In the genomic region with DNA sequence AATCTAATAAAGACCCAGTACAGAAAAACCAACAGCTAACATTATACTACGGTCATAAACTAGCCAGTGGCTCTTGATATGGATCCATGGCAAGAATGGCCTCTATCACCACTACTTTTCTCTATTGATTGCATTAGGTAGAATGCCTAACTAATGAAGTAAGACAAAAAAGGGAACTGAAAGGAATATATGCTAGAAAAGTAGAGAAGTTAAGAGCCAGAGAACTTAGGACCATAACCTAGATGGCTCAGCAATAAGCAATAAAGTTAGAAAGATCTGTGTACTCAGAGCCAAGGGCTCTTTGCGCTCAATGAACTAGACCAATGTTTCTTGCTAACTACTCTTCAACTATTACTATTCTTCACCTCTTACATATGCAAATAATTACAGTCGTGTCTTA, we compare ENCODE assay signal across 23 mouse cellular contexts. TPM values are rescaled to one million over a fixed set of nuclear protein-coding genes. Genes with fewer than 3 reads are reported as not detected.
A peak's percentile ranks its signal among the peaks of the same experiment; 100 is the strongest.
DNase-seq lines count a peak whose midpoint lies in the region; ATAC-seq and TF ChIP-seq lines count a peak whose summit lies in the region.
"Had no signal": no experiment of that assay in that cellular context is flagged by ENCODE, and none has a peak within 500 bp of the region (broad histone marks: within the 10 kb centered on the region; RNA-seq: fewer than 3 reads in every experiment).

No protein-coding gene starts in this region.

- TF ChIP-seq EP300 in MEL (IDR thresholded peaks at IDR 0.05; ENCODE audit: low read depth in 1 of 2, low read length in 2 of 2): no peak

- peak; percentile 43 for DNase-seq in A20 (ENCODE audit: low read depth, low spot score)
- DNase-seq in MEL (ENCODE audit: low read depth, low spot score): peak; percentile 19
- DNase-seq in forebrain, embryonic 11.5 days (ENCODE audit: low spot score): no peak
- DNase-seq in adrenal gland, adult (ENCODE audit: inconsistent age in 2 of 2, low spot score in 1 of 2): no peak
- no peak for DNase-seq in heart, postnatal 25 days (ENCODE audit: low spot score)
- DNase-seq in urinary bladder, postnatal 25 days (ENCODE audit: low spot score): no peak
- DNase-seq: adrenal gland, adult 8-10 months; adrenal gland, postnatal 14 days; adrenal gland, postnatal 36 days; cerebellum, adult 11-12 months; cerebellum, adult 2 months; cerebellum, adult 9-10 months; cerebellum, postnatal 14 days; cerebellum, postnatal 36 days had no signal

- H3K4me2 ChIP-seq in forebrain, embryonic 11.5 days (ENCODE audit: low read depth, low read length, severe bottlenecking): no peak overlapping the region
- H3K4me2 ChIP-seq: embryonic facial prominence, embryonic 12.5 days; forebrain, embryonic 12.5 days had no signal

- TF ChIP-seq RAD21 in MEL (IDR thresholded peaks at IDR 0.05; ENCODE audit: low read depth, low read length): no peak

- H3K27ac ChIP-seq in MEL (ENCODE audit: control insufficient read depth, low read depth, low read length): no peak overlapping the region
- H3K27ac ChIP-seq in forebrain, embryonic 11.5 days (ENCODE audit: low read depth, low read length): no peak overlapping the region
- H3K27ac ChIP-seq: embryonic facial prominence, embryonic 10.5 days; embryonic facial prominence, embryonic 12.5 days; forebrain, embryonic 12.5 days had no signal

- H3K9me3 ChIP-seq in MEL (replicated peaks; ENCODE audit: insufficient read depth, low read length): no peaks in the 10 kb centered on the region
- H3K9me3 ChIP-seq in forebrain, embryonic 11.5 days (ENCODE audit: control insufficient read depth, low read length): no peaks in the 10 kb centered on the region
- H3K9me3 ChIP-seq: embryonic facial prominence, embryonic 10.5 days; embryonic facial prominence, embryonic 12.5 days; forebrain, embryonic 12.5 days; G1E had no signal

- H3K9ac ChIP-seq in MEL (ENCODE audit: control insufficient read depth, low read depth, low read length, poor library complexity, severe bottlenecking): no peak overlapping the region
- no peak overlapping the region for H3K9ac ChIP-seq in forebrain, embryonic 11.5 days (ENCODE audit: low read length)
- H3K9ac ChIP-seq: embryonic facial prominence, embryonic 12.5 days; forebrain, embryonic 12.5 days had no signal

- peaks cover 4 to 16% of the 10 kb centered on the region in 2 experiments for H3K4me1 ChIP-seq in MEL (ENCODE audit: control insufficient read depth in 1 of 2, insufficient read depth in 2 of 2, low read length in 2 of 2)
- no peaks in the 10 kb centered on the region for H3K4me1 ChIP-seq in forebrain, embryonic 11.5 days (replicated peaks; ENCODE audit: control insufficient read depth, insufficient read depth, low read length)
- H3K4me1 ChIP-seq: embryonic facial prominence, embryonic 12.5 days; forebrain, embryonic 12.5 days had no signal

- H3K4me3 ChIP-seq in MEL (ENCODE audit: control insufficient read depth in 1 of 2, insufficient read depth in 1 of 2, low read depth in 2 of 2, low read length in 2 of 2): no peak overlapping the region
- H3K4me3 ChIP-seq in forebrain, embryonic 11.5 days (ENCODE audit: low read depth, low read length): no peak overlapping the region
- H3K4me3 ChIP-seq: embryonic facial prominence, embryonic 10.5 days; embryonic facial prominence, embryonic 12.5 days; forebrain, embryonic 12.5 days had no signal

- H3K27me3 ChIP-seq in MEL (ENCODE audit: control insufficient read depth in 1 of 2, insufficient read depth in 2 of 2, low read length in 2 of 2): no peaks in the 10 kb centered on the region
- no peaks in the 10 kb centered on the region for H3K27me3 ChIP-seq in forebrain, embryonic 11.5 days (ENCODE audit: control insufficient read depth, insufficient read depth, low read length)
- H3K27me3 ChIP-seq: embryonic facial prominence, embryonic 12.5 days; forebrain, embryonic 12.5 days; Patski had no signal

- peak; percentile 24; the same call in 1 of the 2 replicates for ATAC-seq in common myeloid progenitor, adult 5-6 weeks (replicated peaks; ENCODE audit: low read depth, poor library complexity, severe bottlenecking)
- 0 out of 2 replicates have a peak, but pooled peaks have one; percentile 13 for ATAC-seq in neutrophil, adult 5-6 weeks (ENCODE audit: extremely low read depth, insufficient number of reproducible peaks, low FRiP score, poor library complexity, severe bottlenecking)
- no peak for ATAC-seq in forebrain, embryonic 11.5 days (replicated peaks; ENCODE audit: low FRiP score)
- ATAC-seq: forebrain, embryonic 14.5 days; forebrain, embryonic 16.5 days; Patski had no signal

- intact Hi-C loops in heart, postnatal 25 days (cut with DNase I): no loop called here

- WGBS in forebrain, embryonic 11.5 days: 91% methylated on average over 3 of the region's 3 CpGs

- no peak for TF ChIP-seq POLR2A in MEL (IDR thresholded peaks at IDR 0.05; ENCODE audit: control insufficient read depth in 1 of 2, insufficient read depth in 1 of 2, low read depth in 1 of 2, low read length in 2 of 2, poor library complexity in 1 of 2)

- H3K79me2 ChIP-seq in MEL (ENCODE audit: control insufficient read depth, insufficient read depth, low read length, poor library complexity): no peaks in the 10 kb centered on the region; the same call in 1 of the 2 replicates

- peaks cover 0 to 27% of the 10 kb centered on the region in 2 experiments; a peak in 2 of 4 replicates for H3K36me3 ChIP-seq in MEL (ENCODE audit: control insufficient read depth in 1 of 2, insufficient read depth in 2 of 2, low read length in 2 of 2)
- no peaks in the 10 kb centered on the region for H3K36me3 ChIP-seq in forebrain, embryonic 11.5 days (ENCODE audit: control insufficient read depth, insufficient read depth, low read length)
- H3K36me3 ChIP-seq: embryonic facial prominence, embryonic 10.5 days; embryonic facial prominence, embryonic 12.5 days; forebrain, embryonic 12.5 days; G1E had no signal

- TF ChIP-seq CTCF in MEL (IDR thresholded peaks at IDR 0.05 in 2 of 3, conservative IDR thresholded peaks at IDR 0.05 in 1 of 3; ENCODE audit: control insufficient read depth in 1 of 3, insufficient read depth in 1 of 3, low read depth in 2 of 3, low read length in 3 of 3, poor library complexity in 1 of 3, severe bottlenecking in 1 of 3): no peak

TF ChIP-seq in MEL, 35 proteins besides CTCF, POLR2A, EP300 and RAD21:
- TF ChIP-seq USF2 (IDR thresholded peaks at IDR 0.05; ENCODE audit: borderline replicate concordance in 1 of 2, insufficient read depth in 1 of 2, low read depth in 1 of 2, low read length in 2 of 2) (no peak), BHLHE40 (IDR thresholded peaks at IDR 0.05; ENCODE audit: borderline replicate concordance, low read depth, low read length) (no peak)

RNA-seq across cellular contexts. Expression of a gene that starts 29.1 kb away (rescaled TPM):
- total RNA-seq in MEL (2012; rRNA removed): 4.3 and 7.8 TPM in 2 replicates
- 10 to 100 TPM; 19.0 to 50.6 TPM for polyA plus RNA-seq in MEL (2012; ENCODE audit: insufficient read depth in 1 of 2, insufficient read length in 2 of 2, low read depth in 1 of 2, low replicate concordance in 2 of 2, missing spikeins in 1 of 2)
- 10.3 and 10.4 TPM in 2 replicates for total RNA-seq in common myeloid progenitor, adult 5-6 weeks (2017)
- total RNA-seq in neutrophil, adult 5-6 weeks (2017): 11.8 and 16.4 TPM in 2 replicates
- polyA plus RNA-seq in forebrain, embryonic 11.5 days (2014; fragmentation: Nextera tagmentation; extraction: Ambion mirVana): 0.17 TPM in 1 of 2 replicates, not detected in the other
- total RNA-seq in heart, postnatal 25 days (2021): under 1 TPM; 0.08 to 0.56 TPM
- polyA plus RNA-seq: forebrain, embryonic 16.5 days had no signal

Comparison
In these comparisons a context has a peak if more than half of its experiments do, and no peak if none do; other contexts are left out.
1. DNase-seq: peak in A20 (single experiment) and MEL (single experiment); none in forebrain, embryonic 11.5 days (single experiment), adrenal gland, adult (0 of 2), heart, postnatal 25 days (single experiment) and urinary bladder, postnatal 25 days (single experiment).